ENCODE assay signal across 8 mouse cellular contexts in the genomic region with DNA sequence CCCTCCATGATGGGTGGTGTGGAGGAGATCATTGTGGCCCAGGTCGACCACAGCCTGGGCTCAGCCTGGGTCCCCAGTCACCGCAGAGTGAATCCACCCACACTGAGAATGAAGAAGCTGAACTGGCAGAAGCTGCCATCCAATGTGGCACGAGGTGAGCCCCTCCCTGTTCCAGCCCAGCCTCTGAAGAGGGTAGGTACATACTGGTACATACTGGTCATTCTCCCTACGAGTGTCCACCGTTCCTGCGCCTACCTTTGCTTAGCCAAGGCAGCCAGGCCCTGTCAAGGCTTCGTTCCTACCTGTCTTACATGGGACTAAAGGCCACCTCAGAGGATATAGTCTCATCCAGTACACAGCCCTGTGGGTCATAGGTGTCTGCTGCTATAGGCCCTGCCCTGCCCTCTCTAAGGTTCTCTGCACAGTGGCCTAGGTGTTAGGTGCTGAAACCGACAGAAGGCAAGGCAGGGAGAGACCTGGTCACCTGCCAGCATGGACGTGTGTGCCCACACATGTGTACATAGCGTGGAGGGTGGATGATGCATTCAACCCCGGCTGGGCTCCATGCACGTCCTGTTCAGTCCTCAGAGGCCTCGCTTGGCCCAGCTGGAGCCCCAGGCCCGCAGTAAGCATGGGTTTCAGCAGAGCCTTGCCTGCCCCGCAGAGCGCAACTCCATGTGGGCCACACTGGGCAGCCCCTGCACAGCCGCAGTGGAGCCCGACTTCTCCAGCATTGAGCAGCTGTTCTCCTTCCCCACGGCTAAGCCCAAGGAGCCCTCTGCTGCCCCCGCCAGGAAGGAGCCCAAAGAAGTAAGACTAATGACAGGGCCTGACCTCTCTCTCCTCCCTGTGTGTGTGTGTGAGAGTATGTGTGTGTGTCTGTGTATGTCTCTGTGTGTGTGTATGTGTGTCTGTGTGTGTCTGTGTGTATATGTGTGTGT. TPM values are rescaled to one million over a fixed set of nuclear protein-coding genes. Genes with fewer than 3 reads are reported as not detected.
A peak's percentile ranks its signal among the peaks of the same experiment; 100 is the strongest.
DNase-seq lines count a peak whose midpoint lies in the region; ATAC-seq lines count a peak whose summit lies in the region.
"Had no signal": no experiment of that assay in that cellular context is flagged by ENCODE, and none has a peak within 500 bp of the region (broad histone marks: within the 10 kb centered on the region; RNA-seq: fewer than 3 reads in every experiment).

No protein-coding gene starts in this region.

- WGBS in hindbrain, embryonic 13.5 days: 60% methylated on average over 20 of the region's 20 CpGs
- 57% methylated on average over 20 of the region's 20 CpGs for WGBS in liver, embryonic 15.5 days (ENCODE audit: insufficient replicate concordance)

- no peaks in the 10 kb centered on the region for H3K27me3 ChIP-seq in hindbrain, embryonic 13.5 days
- no peaks in the 10 kb centered on the region for H3K27me3 ChIP-seq in liver, embryonic 15.5 days

- no peaks in the 10 kb centered on the region for H3K9me3 ChIP-seq in hindbrain, embryonic 13.5 days
- H3K9me3 ChIP-seq in liver, embryonic 15.5 days (replicated peaks): no peaks in the 10 kb centered on the region

- H3K27ac ChIP-seq in hindbrain, embryonic 13.5 days: no peak overlapping the region
- H3K27ac ChIP-seq in liver, embryonic 15.5 days (replicated peaks): no peak overlapping the region

- DNase-seq in right cerebral cortex, postnatal 4 days: peak; percentile 61
- no peak for DNase-seq in right cerebral cortex, postnatal 36 days (ENCODE audit: low spot score in 2 of 2)
- DNase-seq in embryo, embryonic 11 days: peak; percentile 75
- DNase-seq in neural tube, embryonic 10.5 days (ENCODE audit: extremely low spot score, low spot score): peak; percentile 61
- DNase-seq in natural killer cell, adult 2 months (ENCODE audit: low spot score in 2 of 2): no peak

- peaks cover 9% of the 10 kb centered on the region for H3K4me1 ChIP-seq in hindbrain, embryonic 13.5 days (replicated peaks)
- peaks cover 9% of the 10 kb centered on the region; the same call in 1 of the 2 replicates for H3K4me1 ChIP-seq in liver, embryonic 15.5 days (replicated peaks)

- H3K4me3 ChIP-seq in hindbrain, embryonic 13.5 days: no peak overlapping the region
- no peak overlapping the region for H3K4me3 ChIP-seq in liver, embryonic 15.5 days (replicated peaks)
- H3K4me3 ChIP-seq: erythroblast, embryonic 14.5 days had no signal

- no peak overlapping the region for H3K4me2 ChIP-seq in hindbrain, embryonic 13.5 days
- no peak overlapping the region for H3K4me2 ChIP-seq in liver, embryonic 15.5 days

- peak; percentile 50; the same call in 1 of the 2 replicates for ATAC-seq in hindbrain, embryonic 13.5 days (ENCODE audit: low FRiP score)
- peak; percentile 35; the same call in 1 of the 2 replicates for ATAC-seq in liver, embryonic 15.5 days (ENCODE audit: insufficient read depth)

- no peaks in the 10 kb centered on the region for H3K36me3 ChIP-seq in hindbrain, embryonic 13.5 days
- H3K36me3 ChIP-seq in liver, embryonic 15.5 days (replicated peaks): 0 out of 2 replicates have a peak, but pooled peaks cover 11% of the 10 kb centered on the region

- 0 out of 2 replicates have a peak overlapping the region, but pooled peaks have one; percentile 35 for H3K9ac ChIP-seq in hindbrain, embryonic 13.5 days
- no peak overlapping the region for H3K9ac ChIP-seq in liver, embryonic 15.5 days

RNA-seq across cellular contexts. Expression of a gene that starts 14.9 kb away (rescaled TPM):
- polyA plus RNA-seq in hindbrain, embryonic 13.5 days (2015; fragmentation: Nextera tagmentation; extraction: Ambion mirVana): 3.1 and 3.2 TPM in 2 replicates
- 13.4 TPM in 2 replicates for polyA plus RNA-seq in liver, embryonic 15.5 days (2015; fragmentation: Nextera tagmentation; extraction: Ambion mirVana)

RNA-seq across cellular contexts. Expression of a gene that starts 16.4 kb away (rescaled TPM):
- 1.1 and 1.6 TPM in 2 replicates for polyA plus RNA-seq in hindbrain, embryonic 13.5 days (2015; fragmentation: Nextera tagmentation; extraction: Ambion mirVana)
- polyA plus RNA-seq in liver, embryonic 15.5 days (2015; fragmentation: Nextera tagmentation; extraction: Ambion mirVana): 2.7 TPM in 2 replicates

RNA-seq across cellular contexts. Expression of a gene that starts 39.5 kb away (rescaled TPM):
- 62.6 and 63.8 TPM in 2 replicates for polyA plus RNA-seq in hindbrain, embryonic 13.5 days (2015; fragmentation: Nextera tagmentation; extraction: Ambion mirVana)
- polyA plus RNA-seq in liver, embryonic 15.5 days (2015; fragmentation: Nextera tagmentation; extraction: Ambion mirVana): 106 and 114 TPM in 2 replicates

Comparison
In these comparisons a context has a peak if more than half of its experiments do, and no peak if none do; other contexts are left out.
1. DNase-seq: peak in right cerebral cortex, postnatal 4 days (single experiment), embryo, embryonic 11 days (single experiment) and neural tube, embryonic 10.5 days (single experiment); none in right cerebral cortex, postnatal 36 days (0 of 2) and natural killer cell, adult 2 months (0 of 2).